Mouse (Mus musculus): ENCODE measurements around the gene Sigirr. TPM values are rescaled to one million over a fixed set of nuclear protein-coding genes. Genes with fewer than 3 reads are reported as not detected.
A peak's percentile ranks its signal among the peaks of the same experiment; 100 is the strongest.

Gene Sigirr
- polyA plus RNA-seq, 1 experiment = 3.9 TPM

- Histone ChIP-seq H3K36me3 (ENCODE audit: control insufficient read depth, insufficient read depth, low read length) (no peaks in the 10 kb centered on the region), H3K27ac (ENCODE audit: control insufficient read depth, insufficient read depth, low read depth, low read length) (no peak overlapping the region), H3K4me1 (ENCODE audit: control insufficient read depth, insufficient read depth, low read length) (peaks cover 7% of the 10 kb centered on the region), H3K4me3 (ENCODE audit: control insufficient read depth, low read depth, low read length) (no peak overlapping the region), H3K27me3 (ENCODE audit: control insufficient read depth, insufficient read depth, low read length) (no peaks in the 10 kb centered on the region)
- no peak for TF ChIP-seq POLR2A (IDR thresholded peaks at IDR 0.05; ENCODE audit: control insufficient read depth, low read depth, low read length)
- TF ChIP-seq CTCF (IDR thresholded peaks at IDR 0.05; ENCODE audit: control insufficient read depth, insufficient read depth, insufficient replicate concordance, low read depth, low read length) = no peak
Measured at GRCm38 (mm10) chr7:141052016-141052415, 48.4 kb downstream of the Sigirr start.

GRCm38 (mm10) chr7:141051060-141051685, 49.2 kb downstream of the Sigirr start:
- Histone ChIP-seq H3K36me3 (ENCODE audit: control insufficient read depth, insufficient read depth, low read length) (no peaks in the 10 kb centered on the region), H3K27me3 (ENCODE audit: control insufficient read depth, insufficient read depth, low read length) (no peaks in the 10 kb centered on the region), H3K4me3 (ENCODE audit: control insufficient read depth, low read depth, low read length) (no peak overlapping the region), H3K27ac (ENCODE audit: control insufficient read depth, insufficient read depth, low read depth, low read length) (no peak overlapping the region), H3K4me1 (ENCODE audit: control insufficient read depth, insufficient read depth, low read length) (peaks cover 7% of the 10 kb centered on the region)
- TF ChIP-seq POLR2A (IDR thresholded peaks at IDR 0.05; ENCODE audit: control insufficient read depth, low read depth, low read length) (no peak), CTCF (IDR thresholded peaks at IDR 0.05; ENCODE audit: control insufficient read depth, insufficient read depth, insufficient replicate concordance, low read depth, low read length) (no peak)

- Histone ChIP-seq H3K4me1 (ENCODE audit: control insufficient read depth, insufficient read depth, low read length) (peaks cover 7% of the 10 kb centered on the region), H3K36me3 (ENCODE audit: control insufficient read depth, insufficient read depth, low read length) (no peaks in the 10 kb centered on the region), H3K27me3 (ENCODE audit: control insufficient read depth, insufficient read depth, low read length) (no peaks in the 10 kb centered on the region), H3K27ac (ENCODE audit: control insufficient read depth, insufficient read depth, low read depth, low read length) (no peak overlapping the region), H3K4me3 (ENCODE audit: control insufficient read depth, low read depth, low read length) (no peak overlapping the region)
- TF ChIP-seq POLR2A (IDR thresholded peaks at IDR 0.05; ENCODE audit: control insufficient read depth, low read depth, low read length) (no peak), CTCF (IDR thresholded peaks at IDR 0.05; ENCODE audit: control insufficient read depth, insufficient read depth, insufficient replicate concordance, low read depth, low read length) (no peak)
Measured at GRCm38 (mm10) chr7:141049326-141049725, 51.0 kb downstream of the Sigirr start.

- H3K4me1 ChIP-seq (ENCODE audit: control insufficient read depth, insufficient read depth, low read length) = peaks cover 7% of the 10 kb centered on the region
- H3K4me3 ChIP-seq (ENCODE audit: control insufficient read depth, low read depth, low read length) = peak overlapping the region; percentile 36
- H3K36me3 ChIP-seq (ENCODE audit: control insufficient read depth, insufficient read depth, low read length) = no peaks in the 10 kb centered on the region
- no peak for TF ChIP-seq POLR2A (IDR thresholded peaks at IDR 0.05; ENCODE audit: control insufficient read depth, low read depth, low read length)
- peak; percentile 94 for TF ChIP-seq CTCF (IDR thresholded peaks at IDR 0.05; ENCODE audit: control insufficient read depth, insufficient read depth, insufficient replicate concordance, low read depth, low read length)
- no peaks in the 10 kb centered on the region for H3K27me3 ChIP-seq (ENCODE audit: control insufficient read depth, insufficient read depth, low read length)
- no peak overlapping the region for H3K27ac ChIP-seq (ENCODE audit: control insufficient read depth, insufficient read depth, low read depth, low read length)
Measured at GRCm38 (mm10) chr7:141048226-141049218, 51.9 kb downstream of the Sigirr start.

GRCm38 (mm10) chr7:141047581-141048225, 52.7 kb downstream of the Sigirr start:
- H3K27ac ChIP-seq (ENCODE audit: control insufficient read depth, insufficient read depth, low read depth, low read length) = peak overlapping the region; percentile 46; the same call in 1 of the 2 replicates
- TF ChIP-seq CTCF (IDR thresholded peaks at IDR 0.05; ENCODE audit: control insufficient read depth, insufficient read depth, insufficient replicate concordance, low read depth, low read length) (no peak), POLR2A (IDR thresholded peaks at IDR 0.05; ENCODE audit: control insufficient read depth, low read depth, low read length) (no peak)
- peak overlapping the region; percentile 36 for H3K4me3 ChIP-seq (ENCODE audit: control insufficient read depth, low read depth, low read length)
- no peaks in the 10 kb centered on the region for H3K36me3 ChIP-seq (ENCODE audit: control insufficient read depth, insufficient read depth, low read length)
- no peaks in the 10 kb centered on the region for H3K27me3 ChIP-seq (ENCODE audit: control insufficient read depth, insufficient read depth, low read length)
- H3K4me1 ChIP-seq (ENCODE audit: control insufficient read depth, insufficient read depth, low read length) = peaks cover 7% of the 10 kb centered on the region

GRCm38 (mm10) chr7:141046931-141047580, 53.3 kb downstream of the Sigirr start:
- TF ChIP-seq CTCF (IDR thresholded peaks at IDR 0.05; ENCODE audit: control insufficient read depth, insufficient read depth, insufficient replicate concordance, low read depth, low read length) (no peak), POLR2A (IDR thresholded peaks at IDR 0.05; ENCODE audit: control insufficient read depth, low read depth, low read length) (no peak)

More at GRCm38 (mm10) chr7:141046931-141047580, 53.3 kb downstream of the Sigirr start:
- peak overlapping the region; percentile 46 for H3K27ac ChIP-seq (ENCODE audit: control insufficient read depth, insufficient read depth, low read depth, low read length)
- no peak overlapping the region for H3K4me3 ChIP-seq (ENCODE audit: control insufficient read depth, low read depth, low read length)
- H3K27me3 ChIP-seq (ENCODE audit: control insufficient read depth, insufficient read depth, low read length) = no peaks in the 10 kb centered on the region
- H3K4me1 ChIP-seq (ENCODE audit: control insufficient read depth, insufficient read depth, low read length) = peaks cover 7% of the 10 kb centered on the region
- no peaks in the 10 kb centered on the region for H3K36me3 ChIP-seq (ENCODE audit: control insufficient read depth, insufficient read depth, low read length)

All from testis, adult 2 months (tissue).